In genomic region chr9:118168544-118168943, GRCm38 (mm10) we compare ENCODE assay signal across 9 mouse cellular contexts. TPM values are rescaled to one million over a fixed set of nuclear protein-coding genes. Genes with fewer than 3 reads are reported as not detected.
DNase-seq lines count a peak whose midpoint lies in the region; ATAC-seq and TF ChIP-seq lines count a peak whose summit lies in the region.
"Had no signal": no experiment of that assay in that cellular context is flagged by ENCODE, and none has a peak within 500 bp of the region (broad histone marks: within the 10 kb centered on the region; RNA-seq: fewer than 3 reads in every experiment).

No protein-coding gene starts in this region.

- 0 out of 2 replicates have a peak, but pooled peaks cover 4% of the 10 kb centered on the region for H3K9me3 ChIP-seq in forebrain, embryonic 14.5 days (replicated peaks; ENCODE audit: control insufficient read depth, low read length)
- H3K9me3 ChIP-seq in forebrain, embryonic 16.5 days (ENCODE audit: control insufficient read depth, low read length): peaks cover 3% of the 10 kb centered on the region; the same call in 1 of the 2 replicates
- H3K9me3 ChIP-seq in liver, embryonic 14.5 days (ENCODE audit: control insufficient read depth, low read length): no peaks in the 10 kb centered on the region

- no peaks in the 10 kb centered on the region for H3K36me3 ChIP-seq in forebrain, embryonic 14.5 days (ENCODE audit: control insufficient read depth, insufficient read depth, low read length)
- no peaks in the 10 kb centered on the region for H3K36me3 ChIP-seq in forebrain, embryonic 16.5 days (ENCODE audit: control insufficient read depth, insufficient read depth)
- no peaks in the 10 kb centered on the region for H3K36me3 ChIP-seq in liver, embryonic 14.5 days (replicated peaks; ENCODE audit: control insufficient read depth, insufficient read depth, low read depth)

- ATAC-seq in forebrain, embryonic 14.5 days: no peak
- no peak for ATAC-seq in forebrain, embryonic 16.5 days
- ATAC-seq in liver, embryonic 14.5 days (ENCODE audit: insufficient read depth): no peak

- peak; percentile 66 for TF ChIP-seq CTCF in liver, embryonic 14.5 days (IDR thresholded peaks at IDR 0.05; ENCODE audit: low read depth)

- no peak overlapping the region for H3K4me3 ChIP-seq in forebrain, embryonic 14.5 days (ENCODE audit: low read depth, low read length)
- H3K4me3 ChIP-seq in forebrain, embryonic 16.5 days (replicated peaks; ENCODE audit: low read length): no peak overlapping the region
- H3K4me3 ChIP-seq in liver, embryonic 14.5 days (ENCODE audit: insufficient read depth in 1 of 2, low read depth in 2 of 2, low read length in 2 of 2): no peak overlapping the region
- H3K4me3 ChIP-seq: myocyte had no signal

- no peaks in the 10 kb centered on the region for H3K27me3 ChIP-seq in forebrain, embryonic 14.5 days (replicated peaks; ENCODE audit: control insufficient read depth, insufficient read depth, low read length)
- H3K27me3 ChIP-seq in forebrain, embryonic 16.5 days (replicated peaks; ENCODE audit: control insufficient read depth, insufficient read depth, low read length): no peaks in the 10 kb centered on the region
- H3K27me3 ChIP-seq in liver, embryonic 14.5 days (ENCODE audit: control insufficient read depth, insufficient read depth, low read length): no peaks in the 10 kb centered on the region

- 43% methylated on average over 5 of the region's 5 CpGs for WGBS in forebrain, embryonic 14.5 days
- WGBS in forebrain, embryonic 16.5 days: 58% methylated on average over 5 of the region's 5 CpGs
- 33% methylated on average over 5 of the region's 5 CpGs for WGBS in liver, embryonic 14.5 days (ENCODE audit: insufficient replicate concordance)

- H3K4me1 ChIP-seq in forebrain, embryonic 14.5 days (ENCODE audit: control insufficient read depth, insufficient read depth, low read length): no peaks in the 10 kb centered on the region
- no peaks in the 10 kb centered on the region for H3K4me1 ChIP-seq in forebrain, embryonic 16.5 days (replicated peaks; ENCODE audit: control insufficient read depth, insufficient read depth, low read length)
- H3K4me1 ChIP-seq in liver, embryonic 14.5 days (replicated peaks; ENCODE audit: control insufficient read depth in 2 of 2, insufficient read depth in 2 of 2, low read length in 1 of 2): no peaks in the 10 kb centered on the region

- H3K9ac ChIP-seq in forebrain, embryonic 14.5 days (ENCODE audit: low read length): no peak overlapping the region
- H3K9ac ChIP-seq in forebrain, embryonic 16.5 days (replicated peaks; ENCODE audit: low read depth, low read length): no peak overlapping the region
- H3K9ac ChIP-seq in liver, embryonic 14.5 days (replicated peaks): no peak overlapping the region

- no peak overlapping the region for H3K4me2 ChIP-seq in forebrain, embryonic 14.5 days (ENCODE audit: low read length)
- H3K4me2 ChIP-seq in forebrain, embryonic 16.5 days (ENCODE audit: low read length): no peak overlapping the region
- H3K4me2 ChIP-seq in liver, embryonic 14.5 days (ENCODE audit: low read depth): no peak overlapping the region

- DNase-seq in forebrain, embryonic 14.5 days (ENCODE audit: low spot score): peak; percentile 29
- DNase-seq in 416B (ENCODE audit: low read depth): peak; percentile 53
- peak; percentile 58 for DNase-seq in R1 (ENCODE audit: low read depth, low spot score)
- DNase-seq in liver, embryonic 14.5 days (ENCODE audit: low read depth in 3 of 3, low spot score in 3 of 3): no peak
- no peak for DNase-seq in layer of hippocampus, adult 18-20 months (ENCODE audit: low spot score in 2 of 2)
- no peak for DNase-seq in layer of hippocampus, postnatal 10 days (ENCODE audit: low spot score in 2 of 2)
- no peak for DNase-seq in urinary bladder, adult 18-20 months (ENCODE audit: low spot score in 2 of 2)

- no peak for TF ChIP-seq EP300 in liver, embryonic 14.5 days (IDR thresholded peaks at IDR 0.05; ENCODE audit: low read depth)

- no peak overlapping the region for H3K27ac ChIP-seq in forebrain, embryonic 14.5 days (ENCODE audit: low read depth, low read length)
- no peak overlapping the region for H3K27ac ChIP-seq in forebrain, embryonic 16.5 days (ENCODE audit: low read length)
- no peak overlapping the region for H3K27ac ChIP-seq in liver, embryonic 14.5 days

RNA-seq across cellular contexts. Expression of gene Cmc1, which starts 18.6 kb away (rescaled TPM):
- polyA plus RNA-seq in forebrain, embryonic 14.5 days (2014; fragmentation: Nextera tagmentation; extraction: Ambion mirVana): 43.5 and 52.7 TPM in 2 replicates
- 37.8 and 40.0 TPM in 2 replicates for polyA plus RNA-seq in forebrain, embryonic 16.5 days (2015; fragmentation: Nextera tagmentation; extraction: Ambion mirVana)
- polyA plus RNA-seq in liver, embryonic 14.5 days (2012; rRNA removed): 1.9 and 4.2 TPM in 2 replicates
- polyA plus RNA-seq in liver, embryonic 14.5 days (2014; fragmentation: Nextera tagmentation; extraction: Ambion mirVana): 23.2 and 28.8 TPM in 2 replicates
- 10 to 100 TPM in 1 of 2 experiments, 1 to 10 TPM in 1; 9.5 to 11.1 TPM for total RNA-seq in layer of hippocampus, adult 18-20 months (2021)
- total RNA-seq in layer of hippocampus, postnatal 10 days (2021): 10 to 100 TPM; 13.4 to 14.5 TPM

Comparison
In these comparisons a context has a peak if more than half of its experiments do, and no peak if none do; other contexts are left out.
1. DNase-seq: peak in forebrain, embryonic 14.5 days (single experiment), 416B (single experiment) and R1 (single experiment); none in liver, embryonic 14.5 days (0 of 3), layer of hippocampus, adult 18-20 months (0 of 2), layer of hippocampus, postnatal 10 days (0 of 2) and urinary bladder, adult 18-20 months (0 of 2).